Mouse (Mus musculus) regulatory T cell (primary cell): Measurements from ENCODE around the gene Ak4.

Experiments
- in situ Hi-C: fragments of 300-600 bp; cut with MboI, MseI; formaldehyde crosslinking; loops from one replicate; pipeline ENCODE4 v1.15.1; 2025; ENCODE audit warnings: high pct_unique_total_duplicates

Ak4 gene

GRCm38 (mm10) chr4:101510111-101510903 is 91.2 kb downstream of the Ak4 start:
- in situ Hi-C loops, result loop anchor here (5.0 to 25.0 kb wide), 2 partner anchors 152 to 1102 kb away; no protein-coding TSS in a partner anchor

- in situ Hi-C loops, result loop anchor here (5.0 to 25.0 kb wide), 2 partner anchors 151 to 1101 kb away; no protein-coding TSS in a partner anchor
Observed at GRCm38 (mm10) chr4:101510904-101511210, 91.8 kb downstream of the Ak4 start.

GRCm38 (mm10) chr4:101511768-101512521 is 92.9 kb downstream of the Ak4 start:
- in situ Hi-C loops, result loop anchor here (5.0 to 25.0 kb wide), 2 partner anchors 150 to 1100 kb away; no protein-coding TSS in a partner anchor

DNA sequence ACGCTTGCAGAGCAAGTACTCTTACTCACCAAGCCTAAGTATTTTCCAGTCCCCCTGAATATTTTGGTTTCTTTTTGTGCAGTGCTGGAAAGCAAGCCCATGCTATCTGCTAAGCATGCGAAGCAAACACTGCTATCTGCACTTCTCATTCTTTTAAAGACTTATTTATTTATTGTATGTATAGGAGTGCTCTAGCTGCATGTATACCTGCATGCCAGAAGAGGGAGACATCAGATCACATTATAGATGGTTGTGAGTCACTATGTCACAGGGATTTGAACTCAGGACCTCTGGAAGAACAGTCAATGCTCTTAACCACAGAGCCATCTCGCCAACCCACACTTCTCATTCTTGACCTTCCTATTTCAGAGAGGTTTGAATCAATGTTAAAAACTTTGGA is 94.2 kb downstream of the Ak4 start:
- in situ Hi-C loops, result loop anchor here (5.0 to 25.0 kb wide), 2 partner anchors 149 to 1099 kb away; no protein-coding TSS in a partner anchor

DNA sequence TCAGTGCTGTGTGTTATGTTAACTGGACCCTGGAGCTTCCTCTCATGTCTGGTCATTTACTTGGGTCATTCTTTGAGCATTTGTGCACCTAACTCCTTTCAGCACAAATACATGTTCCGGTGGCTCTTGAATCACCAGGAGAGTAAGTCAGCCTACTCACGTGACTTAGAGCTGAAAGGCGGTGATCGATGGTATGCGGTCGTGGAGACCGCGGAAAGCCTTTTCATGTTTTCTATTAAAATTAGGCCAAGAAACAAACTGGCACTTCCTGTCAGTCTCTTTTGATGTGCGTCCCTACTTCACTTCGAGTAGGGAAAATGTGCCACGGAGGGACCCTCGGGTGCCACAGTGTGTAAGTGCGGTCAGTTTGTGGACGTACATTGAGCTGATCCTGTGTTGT is 96.8 kb downstream of the Ak4 start:
- in situ Hi-C loops, result loop anchor here (25.0 kb wide), 1 partner anchor 1096 kb away; no protein-coding TSS in a partner anchor
